Mouse (Mus musculus): Measurements from ENCODE around the gene Gm10134.

DNA sequence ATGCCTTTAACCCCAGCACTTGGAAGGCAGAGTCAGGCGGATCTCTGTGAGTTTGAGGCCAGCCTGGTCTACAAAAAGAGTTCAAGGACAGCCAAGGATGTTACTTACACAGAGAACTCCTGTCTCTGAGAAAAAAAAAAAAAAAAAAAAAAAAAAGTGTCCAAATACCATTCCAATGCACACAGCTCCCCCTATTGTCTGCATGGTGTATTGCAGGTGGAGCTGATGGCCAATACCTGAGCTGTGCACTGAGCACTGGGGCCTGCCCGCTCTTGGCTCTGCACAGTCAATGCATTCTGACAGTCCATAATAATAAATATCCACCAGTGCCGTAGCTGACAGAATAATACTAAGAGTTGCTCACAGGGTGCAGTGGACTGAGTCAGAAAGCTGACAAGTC, 42.0 kb upstream of the Gm10134 start:
- peak; percentile 74 for TF ChIP-seq CTCF (IDR thresholded peaks at IDR 0.05; ENCODE audit: low read depth)
- no peak for TF ChIP-seq EP300 (IDR thresholded peaks at IDR 0.05; ENCODE audit: low read depth)
